Mouse (Mus musculus) neural tube, embryonic 15.5 days (tissue): ENCODE results near the gene Poc1b. TPM values are rescaled to one million over a fixed set of nuclear protein-coding genes. Genes with fewer than 3 reads are reported as not detected.

Experiments used
- ATAC-seq: fragments of 200-750 bp; cut with Nextera tagmentation; 2 replicates; pipeline ENCODE4 v1.8.0; 2017; ENCODE audit warnings: mild to moderate bottlenecking, moderate TSS enrichment, moderate library complexity; ENCODE audit not compliant: low FRiP score
- H3K27ac ChIP-seq: fragments of 300-500 bp; sonication (generic); replicated peaks from 2 replicates; pipeline ENCODE4 v1.5.1; 2015; ENCODE audit warnings: mild to moderate bottlenecking, inconsistent platforms
- H3K27me3 ChIP-seq: fragments of 300-500 bp; sonication (generic); replicated peaks from 2 replicates; pipeline ENCODE4 v1.6.1; 2015; ENCODE audit warnings: inconsistent platforms
- H3K36me3 ChIP-seq: fragments of 300-500 bp; sonication (generic); 2 replicates; pipeline ENCODE4 v1.6.1; 2015; ENCODE audit warnings: inconsistent platforms
- H3K4me1 ChIP-seq: fragments of 300-500 bp; sonication (generic); 2 replicates; pipeline ENCODE4 v1.6.1; 2015; ENCODE audit warnings: inconsistent platforms
- H3K4me2 ChIP-seq: fragments of 300-500 bp; sonication (generic); 2 replicates; pipeline ENCODE4 v1.6.1; 2015; ENCODE audit warnings: inconsistent platforms, mild to moderate bottlenecking, moderate library complexity
- H3K4me3 ChIP-seq: fragments of 300-500 bp; sonication (generic); replicated peaks from 2 replicates; pipeline ENCODE4 v1.5.1; 2015; ENCODE audit warnings: mild to moderate bottlenecking, inconsistent platforms
- H3K9ac ChIP-seq: fragments of 300-500 bp; sonication (generic); replicated peaks from 2 replicates; pipeline ENCODE4 v1.6.1; 2015; ENCODE audit warnings: mild to moderate bottlenecking, inconsistent platforms
- H3K9me3 ChIP-seq: fragments of 300-500 bp; sonication (generic); replicated peaks from 2 replicates; pipeline ENCODE4 v1.6.1; 2016; ENCODE audit warnings: inconsistent platforms
- WGBS: fragments of 180-500 bp; shearing (Covaris S2); methylation state at CpG from one replicate; pipeline ENCODE4 v1.1.7; 2015; ENCODE audit warnings: mixed read lengths; 5-methylcytosine and 5-hydroxymethylcytosine counted together
- polyA plus RNA-seq: library from polyadenylated mRNA; unstranded; fragments of >200 nt; fragmentation: Nextera tagmentation; extraction: Ambion mirVana; gene quantifications from 2 replicates; pipeline ENCODE4 v1.2.1, GENCODE M21; 2015

Gene Poc1b
- polyA plus RNA-seq, 1 experiment from 2014 or later = 9.3 TPM

DNA sequence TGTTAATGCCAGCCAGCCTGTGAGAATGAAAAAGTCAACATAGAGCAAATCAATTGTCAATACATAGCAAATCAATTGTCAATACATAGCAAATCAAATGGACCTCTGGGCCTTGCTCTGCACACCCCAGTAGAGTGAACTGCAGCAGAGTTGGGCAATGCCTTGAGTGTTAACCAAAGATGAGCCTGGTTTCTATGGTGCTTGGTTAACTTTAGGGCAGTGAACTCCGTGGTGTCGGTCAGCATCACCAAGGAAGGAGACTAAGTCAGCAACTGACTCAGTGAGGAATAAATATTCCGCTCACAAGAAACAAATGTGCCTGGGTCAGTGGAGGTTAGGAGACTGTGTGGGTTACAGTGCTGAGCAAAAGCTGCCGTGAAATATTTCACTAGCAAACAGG is 72.7 kb downstream of the Poc1b start:
- H3K27ac ChIP-seq = no peak overlapping the region
- H3K36me3 ChIP-seq = no peaks in the 10 kb centered on the region
- 97% methylated on average over 4 of the region's 4 CpGs for WGBS
- H3K4me2 ChIP-seq = no peak overlapping the region
- H3K27me3 ChIP-seq = no peaks in the 10 kb centered on the region
- no peak overlapping the region for H3K9ac ChIP-seq
- no peaks in the 10 kb centered on the region for H3K9me3 ChIP-seq
- no peaks in the 10 kb centered on the region for H3K4me1 ChIP-seq
- H3K4me3 ChIP-seq = no peak overlapping the region
- ATAC-seq = no peak

- Histone ChIP-seq H3K36me3 (no peaks in the 10 kb centered on the region), H3K27me3 (no peaks in the 10 kb centered on the region), H3K27ac (no peak overlapping the region), H3K9ac (no peak overlapping the region), H3K4me3 (no peak overlapping the region), H3K4me2 (no peak overlapping the region), H3K4me1 (no peaks in the 10 kb centered on the region), H3K9me3 (no peaks in the 10 kb centered on the region)
- 94% methylated on average over 8 of the region's 8 CpGs for WGBS
- ATAC-seq = no peak
Observed at GRCm38 (mm10) chr10:99181497-99181896, 74.7 kb downstream of the Poc1b start.

GRCm38 (mm10) chr10:99182107-99182506 is 75.3 kb downstream of the Poc1b start:
- no peak for ATAC-seq
- Histone ChIP-seq H3K4me3 (no peak overlapping the region), H3K27ac (no peak overlapping the region), H3K4me1 (no peaks in the 10 kb centered on the region), H3K27me3 (no peaks in the 10 kb centered on the region), H3K36me3 (no peaks in the 10 kb centered on the region), H3K9me3 (no peaks in the 10 kb centered on the region), H3K4me2 (no peak overlapping the region), H3K9ac (no peak overlapping the region)
- WGBS = 90% methylated on average over 5 of the region's 5 CpGs

DNA sequence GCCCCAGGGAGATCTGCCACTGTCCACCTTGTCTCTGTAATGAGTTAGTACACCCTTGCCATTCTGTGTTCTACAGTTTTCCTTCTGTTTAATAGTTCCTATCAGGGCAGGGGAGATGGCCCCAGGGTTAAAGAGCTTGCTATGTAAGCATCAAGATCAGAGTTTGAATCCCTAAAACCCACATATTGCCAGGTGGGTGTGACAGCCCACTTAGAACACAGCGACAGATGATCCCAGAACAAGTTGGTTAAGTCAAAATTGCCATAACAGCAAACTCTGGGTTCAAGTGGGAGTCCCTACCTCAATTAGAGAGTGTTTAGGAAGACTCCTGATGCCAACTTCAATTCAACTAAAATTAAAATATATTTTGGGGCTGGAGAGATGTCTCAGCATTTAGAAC is 81.3 kb downstream of the Poc1b start:
- 100% methylated on average over 1 of the region's 1 CpGs for WGBS
- H3K27ac ChIP-seq = no peak overlapping the region
- no peak overlapping the region for H3K4me3 ChIP-seq
- H3K36me3 ChIP-seq = no peaks in the 10 kb centered on the region
- H3K27me3 ChIP-seq = no peaks in the 10 kb centered on the region
- no peak overlapping the region for H3K9ac ChIP-seq
- H3K4me2 ChIP-seq = no peak overlapping the region
- H3K9me3 ChIP-seq = no peaks in the 10 kb centered on the region
- no peak for ATAC-seq
- no peaks in the 10 kb centered on the region for H3K4me1 ChIP-seq

- no peaks in the 10 kb centered on the region for H3K36me3 ChIP-seq
- H3K9me3 ChIP-seq = no peaks in the 10 kb centered on the region
- no peak overlapping the region for H3K4me2 ChIP-seq
- ATAC-seq = no peak
- no peak overlapping the region for H3K9ac ChIP-seq
- no peaks in the 10 kb centered on the region for H3K27me3 ChIP-seq
- H3K4me3 ChIP-seq = no peak overlapping the region
- no peaks in the 10 kb centered on the region for H3K4me1 ChIP-seq
- 82% methylated on average over 21 of the region's 21 CpGs for WGBS
- no peak overlapping the region for H3K27ac ChIP-seq
Observed at GRCm38 (mm10) chr10:99188656-99189603, 82.1 kb downstream of the Poc1b start.

DNA sequence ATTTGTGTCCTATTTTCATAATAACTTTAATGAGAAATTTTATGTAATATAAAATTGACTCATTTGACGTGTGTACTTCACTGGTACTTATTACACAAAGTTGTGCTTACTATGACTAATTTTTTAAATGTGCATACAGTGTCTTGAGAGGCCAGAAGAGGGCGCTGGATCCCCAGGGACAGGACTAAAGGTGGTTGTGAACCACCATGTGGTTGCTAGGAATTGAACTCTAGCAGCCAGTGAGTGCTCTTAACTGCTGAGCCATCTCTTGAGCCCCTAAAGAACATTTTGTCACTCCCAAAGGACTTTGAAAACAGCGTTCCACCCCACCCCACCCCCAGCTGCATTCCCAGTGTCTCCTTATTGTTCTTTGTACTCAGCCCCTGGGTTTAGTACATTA is 84.0 kb downstream of the Poc1b start:
- H3K9ac ChIP-seq = no peak overlapping the region
- no peaks in the 10 kb centered on the region for H3K9me3 ChIP-seq
- 43% methylated on average over 3 of the region's 3 CpGs for WGBS
- H3K27me3 ChIP-seq = no peaks in the 10 kb centered on the region
- H3K36me3 ChIP-seq = no peaks in the 10 kb centered on the region
- H3K4me3 ChIP-seq = no peak overlapping the region
- no peak for ATAC-seq
- H3K4me2 ChIP-seq = no peak overlapping the region
- H3K4me1 ChIP-seq = no peaks in the 10 kb centered on the region
- H3K27ac ChIP-seq = no peak overlapping the region

DNA sequence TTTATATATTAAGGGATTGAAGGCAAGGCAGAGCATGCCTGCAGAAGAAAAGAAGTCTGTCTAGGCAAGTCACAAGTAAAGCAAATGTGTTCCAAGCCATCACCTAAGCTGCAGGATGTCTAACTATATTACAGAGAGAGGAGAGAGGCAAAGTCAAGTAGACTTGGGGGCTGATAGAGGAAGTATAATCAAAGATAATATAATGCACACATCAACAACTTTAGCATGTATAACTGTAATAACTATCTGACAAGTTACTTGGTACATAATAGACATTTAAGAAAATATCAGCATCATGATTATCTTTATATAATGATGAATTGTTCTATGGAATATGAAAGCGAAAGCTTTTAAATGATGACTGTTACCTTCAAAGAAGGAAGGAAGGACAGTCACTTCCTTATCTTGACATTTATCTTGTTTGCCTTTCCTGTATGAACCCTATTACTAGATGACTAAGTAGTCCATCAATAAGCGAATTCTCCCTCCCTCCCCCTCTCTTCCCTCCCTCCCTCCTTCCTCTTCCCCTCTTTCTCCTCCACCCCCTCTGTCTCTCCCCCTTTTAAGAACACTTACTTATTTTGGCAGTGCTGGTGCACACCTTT is 87.7 kb downstream of the Poc1b start:
- no peak for ATAC-seq
- WGBS = 85% methylated on average over 2 of the region's 2 CpGs

GRCm38 (mm10) chr10:99196556-99196955 is 89.7 kb downstream of the Poc1b start:
- Histone ChIP-seq H3K27ac (no peak overlapping the region), H3K36me3 (no peaks in the 10 kb centered on the region), H3K9ac (no peak overlapping the region), H3K27me3 (no peaks in the 10 kb centered on the region), H3K4me3 (no peak overlapping the region), H3K9me3 (no peaks in the 10 kb centered on the region), H3K4me1 (peaks cover 9% of the 10 kb centered on the region; the same call in 1 of the 2 replicates), H3K4me2 (no peak overlapping the region)
- no peak for ATAC-seq
- WGBS = 81% methylated on average over 13 of the region's 13 CpGs

More for the DNA sequence above, 87.7 kb downstream of the Poc1b start:
- no peaks in the 10 kb centered on the region for H3K9me3 ChIP-seq
- H3K36me3 ChIP-seq = no peaks in the 10 kb centered on the region
- no peak overlapping the region for H3K4me2 ChIP-seq
- H3K27ac ChIP-seq = no peak overlapping the region
- no peaks in the 10 kb centered on the region for H3K27me3 ChIP-seq
- peaks cover 9% of the 10 kb centered on the region; the same call in 1 of the 2 replicates for H3K4me1 ChIP-seq
- H3K4me3 ChIP-seq = no peak overlapping the region
- H3K9ac ChIP-seq = no peak overlapping the region

DNA sequence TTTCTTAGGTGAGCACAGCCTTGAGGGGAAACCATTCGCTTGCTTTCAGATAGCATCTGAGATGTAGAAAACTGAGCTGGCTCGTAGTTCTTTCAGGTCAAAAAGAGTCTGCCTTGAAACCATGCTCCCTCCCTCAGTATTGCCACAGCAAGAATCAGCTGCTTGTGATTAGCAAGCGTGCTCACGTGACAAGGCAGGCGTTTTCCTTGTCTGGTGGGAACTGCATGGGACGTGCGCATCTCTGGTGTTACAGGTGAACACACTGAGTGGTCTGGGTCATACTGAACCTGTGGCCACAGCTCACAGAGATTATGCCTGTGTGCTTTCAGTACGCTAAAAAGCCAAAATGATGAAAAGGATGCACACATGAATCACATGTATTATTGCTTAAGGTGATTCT is 90.3 kb downstream of the Poc1b start:
- H3K4me1 ChIP-seq = peaks cover 9% of the 10 kb centered on the region; the same call in 1 of the 2 replicates
- H3K4me2 ChIP-seq = no peak overlapping the region
- no peak overlapping the region for H3K27ac ChIP-seq
- peak; percentile 27; the same call in 1 of the 2 replicates for ATAC-seq
- H3K9ac ChIP-seq = no peak overlapping the region
- no peaks in the 10 kb centered on the region for H3K36me3 ChIP-seq
- no peaks in the 10 kb centered on the region for H3K9me3 ChIP-seq
- H3K4me3 ChIP-seq = no peak overlapping the region
- 54% methylated on average over 8 of the region's 8 CpGs for WGBS
- no peaks in the 10 kb centered on the region for H3K27me3 ChIP-seq

DNA sequence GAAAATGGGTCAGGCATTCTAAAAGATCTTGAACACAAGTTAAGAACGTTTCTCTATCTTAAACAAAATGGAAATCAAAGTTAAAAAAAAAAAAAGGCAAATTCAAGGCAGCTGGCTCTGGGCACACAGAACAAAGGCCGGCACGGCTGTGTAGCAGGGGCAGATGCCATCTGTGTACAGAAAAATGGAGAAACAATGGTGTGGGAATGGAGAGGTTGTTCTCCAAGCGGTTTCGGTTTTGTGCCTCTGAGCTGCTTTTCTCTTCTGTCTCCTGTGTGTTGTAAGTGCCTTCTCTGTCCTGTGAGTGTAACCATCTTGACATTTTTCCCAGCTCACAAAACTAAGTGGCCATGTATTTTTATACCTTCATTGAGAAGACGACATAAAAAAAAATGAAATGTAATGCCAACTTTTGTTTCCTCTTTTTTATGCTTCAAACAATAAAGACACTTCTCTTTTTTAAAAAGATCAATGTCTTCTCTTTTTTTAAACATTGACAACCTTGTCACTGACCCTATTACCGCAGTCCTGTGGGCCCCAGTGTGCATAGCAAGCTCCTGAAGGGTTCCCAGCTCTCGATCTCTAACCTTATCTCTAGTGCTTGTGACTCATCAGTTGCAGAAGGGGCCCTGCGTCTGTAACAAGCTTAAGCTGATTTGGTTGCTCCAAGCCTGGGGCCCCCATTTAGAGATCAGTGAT is 90.9 kb downstream of the Poc1b start:
- H3K4me3 ChIP-seq = no peak overlapping the region
- 46% methylated on average over 9 of the region's 9 CpGs for WGBS
- H3K4me2 ChIP-seq = no peak overlapping the region
- H3K36me3 ChIP-seq = no peaks in the 10 kb centered on the region
- ATAC-seq = no peak
- peaks cover 11% of the 10 kb centered on the region for H3K4me1 ChIP-seq
- no peaks in the 10 kb centered on the region for H3K9me3 ChIP-seq
- H3K9ac ChIP-seq = no peak overlapping the region
- no peak overlapping the region for H3K27ac ChIP-seq
- no peaks in the 10 kb centered on the region for H3K27me3 ChIP-seq

GRCm38 (mm10) chr10:99198946-99199345 is 92.1 kb downstream of the Poc1b start:
- Histone ChIP-seq H3K36me3 (no peaks in the 10 kb centered on the region), H3K4me2 (no peak overlapping the region), H3K4me3 (no peak overlapping the region), H3K27ac (no peak overlapping the region), H3K9me3 (no peaks in the 10 kb centered on the region), H3K9ac (no peak overlapping the region), H3K4me1 (peaks cover 18% of the 10 kb centered on the region), H3K27me3 (no peaks in the 10 kb centered on the region)
- no peak for ATAC-seq
- WGBS = 93% methylated on average over 9 of the region's 9 CpGs
